Mouse (Mus musculus): ENCODE results near the gene Mctp1. TPM values are rescaled to one million over a fixed set of nuclear protein-coding genes. Genes with fewer than 3 reads are reported as not detected.

The Mctp1 gene
- 10 to 100 TPM; 50.6 to 52.7 TPM for total RNA-seq (2023)

GRCm38 (mm10) chr13:76383972-76384663 lies at the start of gene Mctp1:
TSS of gene Mctp1 (plus strand) at chr13:76384535.

Other genes with a start within 250 kb of the Mctp1 start
- gene Fam81b, start 79.5 kb upstream of the Mctp1 start, total RNA-seq (2023), result not detected